20 mouse cellular contexts compared by ENCODE assay signal in genomic region chrX:164440703-164441102, GRCm38 (mm10). TPM values are rescaled to one million over a fixed set of nuclear protein-coding genes. Genes with fewer than 3 reads are reported as not detected.
DNase-seq lines count a peak whose midpoint lies in the region; ATAC-seq and TF ChIP-seq lines count a peak whose summit lies in the region.
"Had no signal": no experiment of that assay in that cellular context is flagged by ENCODE, and none has a peak within 500 bp of the region (broad histone marks: within the 10 kb centered on the region; RNA-seq: fewer than 3 reads in every experiment).

No protein-coding gene starts in this region.

- H3K27ac ChIP-seq in gastrocnemius, adult 2 months, result peak overlapping the region; percentile 89
- peak overlapping the region; percentile 85 for H3K27ac ChIP-seq in heart, embryonic 15.5 days
- H3K27ac ChIP-seq in kidney, embryonic 16.5 days (ENCODE audit: low read length), result no peak overlapping the region
- peak overlapping the region; percentile 84 for H3K27ac ChIP-seq in lung, embryonic 16.5 days (ENCODE audit: low read length)
- H3K27ac ChIP-seq: forebrain, embryonic 10.5 days; hindbrain, embryonic 15.5 days; limb, embryonic 15.5 days; liver, embryonic 14.5 days had no signal

- no peaks in the 10 kb centered on the region for H3K9me3 ChIP-seq in heart, embryonic 15.5 days (replicated peaks)
- no peaks in the 10 kb centered on the region for H3K9me3 ChIP-seq in kidney, embryonic 16.5 days (ENCODE audit: low read length)
- H3K9me3 ChIP-seq in lung, embryonic 16.5 days (ENCODE audit: control insufficient read depth, low read length), result no peaks in the 10 kb centered on the region
- H3K9me3 ChIP-seq: forebrain, embryonic 10.5 days; hindbrain, embryonic 15.5 days; limb, embryonic 15.5 days had no signal

- H3K36me3 ChIP-seq in heart, embryonic 15.5 days, result no peaks in the 10 kb centered on the region
- no peaks in the 10 kb centered on the region for H3K36me3 ChIP-seq in kidney, embryonic 16.5 days (ENCODE audit: insufficient read depth, low read length)
- no peaks in the 10 kb centered on the region for H3K36me3 ChIP-seq in lung, embryonic 16.5 days (ENCODE audit: control insufficient read depth, insufficient read depth, low read length)
- H3K36me3 ChIP-seq: forebrain, embryonic 10.5 days; hindbrain, embryonic 15.5 days; limb, embryonic 15.5 days had no signal

- H3K9ac ChIP-seq in heart, embryonic 15.5 days, result no peak overlapping the region
- H3K9ac ChIP-seq in kidney, embryonic 16.5 days (replicated peaks; ENCODE audit: low read length), result no peak overlapping the region
- H3K9ac ChIP-seq in lung, embryonic 16.5 days (ENCODE audit: low read length), result no peak overlapping the region
- H3K9ac ChIP-seq: forebrain, postnatal 0 days; hindbrain, embryonic 15.5 days; limb, embryonic 15.5 days; liver, embryonic 14.5 days had no signal

- DNase-seq in gastrocnemius, adult 2 months, result no peak
- no peak for DNase-seq in gastrocnemius, postnatal 10 days
- DNase-seq in heart, adult 8-10 months (ENCODE audit: low spot score), result no peak
- DNase-seq in kidney, adult 9 months, result peak; percentile 56
- DNase-seq in lung, postnatal 4 days, result no peak
- DNase-seq: cerebellum, postnatal 14 days; forebrain, postnatal 0 days; left cerebral cortex, postnatal 4 days; midbrain, embryonic 14.5 days had no signal

- H3K4me2 ChIP-seq in heart, embryonic 15.5 days, result peak overlapping the region; percentile 33; the same call in 1 of the 2 replicates
- H3K4me2 ChIP-seq in kidney, embryonic 16.5 days (replicated peaks; ENCODE audit: low read depth, low read length), result no peak overlapping the region
- no peak overlapping the region for H3K4me2 ChIP-seq in lung, embryonic 16.5 days (ENCODE audit: low read depth, low read length)
- H3K4me2 ChIP-seq: hindbrain, embryonic 15.5 days; limb, embryonic 15.5 days had no signal

- H3K4me3 ChIP-seq in gastrocnemius, adult 2 months, result peak overlapping the region; percentile 65
- H3K4me3 ChIP-seq in heart, embryonic 15.5 days, result no peak overlapping the region
- no peak overlapping the region for H3K4me3 ChIP-seq in kidney, embryonic 16.5 days (ENCODE audit: low read length)
- H3K4me3 ChIP-seq in lung, embryonic 16.5 days (ENCODE audit: low read length), result no peak overlapping the region
- H3K4me3 ChIP-seq: forebrain, embryonic 10.5 days; hindbrain, embryonic 15.5 days; limb, embryonic 15.5 days had no signal

- no peaks in the 10 kb centered on the region for H3K27me3 ChIP-seq in heart, embryonic 15.5 days
- H3K27me3 ChIP-seq in kidney, embryonic 16.5 days (ENCODE audit: insufficient read depth, low read length), result peaks cover 6% of the 10 kb centered on the region; the same call in 1 of the 2 replicates
- no peaks in the 10 kb centered on the region; the same call in 1 of the 2 replicates for H3K27me3 ChIP-seq in lung, embryonic 16.5 days (ENCODE audit: control insufficient read depth, insufficient read depth, low read depth, low read length)

- TF ChIP-seq CTCF in gastrocnemius, adult 2 months (IDR thresholded peaks at IDR 0.05), result no peak

- H3K4me1 ChIP-seq in heart, embryonic 15.5 days (replicated peaks), result no peaks in the 10 kb centered on the region; the same call in 1 of the 2 replicates
- H3K4me1 ChIP-seq in kidney, embryonic 16.5 days (ENCODE audit: insufficient read depth, low read length), result no peaks in the 10 kb centered on the region
- H3K4me1 ChIP-seq in lung, embryonic 16.5 days (replicated peaks; ENCODE audit: control insufficient read depth, insufficient read depth, low read length), result no peaks in the 10 kb centered on the region
- H3K4me1 ChIP-seq: forebrain, embryonic 10.5 days; hindbrain, embryonic 15.5 days; limb, embryonic 15.5 days had no signal

- no peak; the same call in 1 of the 2 replicates for ATAC-seq in heart, embryonic 15.5 days (replicated peaks; ENCODE audit: insufficient number of reproducible peaks, insufficient read depth, low FRiP score, low read depth)
- ATAC-seq in kidney, embryonic 16.5 days (ENCODE audit: low FRiP score, low TSS enrichment), result no peak
- no peak for ATAC-seq in lung, embryonic 16.5 days (ENCODE audit: low read depth)
- ATAC-seq: forebrain, postnatal 0 days had no signal

- intact Hi-C loops in gastrocnemius, adult 2 months (cut with DNase I), result loop anchor here (10.0 kb wide), 1 partner anchor 136 kb away; no protein-coding TSS in a partner anchor

- 55% methylated on average over 3 of the region's 3 CpGs for WGBS in heart, embryonic 15.5 days
- 75% methylated on average over 3 of the region's 3 CpGs for WGBS in kidney, embryonic 16.5 days
- 50% methylated on average over 3 of the region's 3 CpGs for WGBS in lung, embryonic 16.5 days

RNA-seq across cellular contexts. Expression of gene Asb11, which starts 3.9 kb away (rescaled TPM):
- total RNA-seq in gastrocnemius, adult 2 months (2021), result 100 to 1,000 TPM; 141 to 190 TPM
- total RNA-seq in gastrocnemius, postnatal 10 days (2021), result 10 to 100 TPM in 1 of 2 experiments, 1 to 10 TPM in 1; 9.3 to 17.8 TPM
- 48.1 and 63.3 TPM in 2 replicates for polyA plus RNA-seq in heart, embryonic 15.5 days (2015; fragmentation: Nextera tagmentation; extraction: Ambion mirVana)
- 100 to 1,000 TPM; 144 to 186 (median 154) TPM for total RNA-seq in heart, adult 8-10 months (2022)
- polyA plus RNA-seq in kidney, embryonic 16.5 days (2015; fragmentation: Nextera tagmentation; extraction: Ambion mirVana), result 0.14 and 0.26 TPM in 2 replicates
- 0.45 and 0.50 TPM in 2 replicates for polyA plus RNA-seq in lung, embryonic 16.5 days (2015; fragmentation: Nextera tagmentation; extraction: Ambion mirVana)
- total RNA-seq: forebrain, postnatal 0 days; hematopoietic stem cell, adult 5-6 weeks had no signal
- polyA plus RNA-seq: embryonic facial prominence, embryonic 11.5 days; forebrain, embryonic 10.5 days; hindbrain, embryonic 15.5 days; limb, embryonic 15.5 days; midbrain, embryonic 14.5 days; neural tube, embryonic 11.5 days; thymus, postnatal 0 days had no signal

RNA-seq across cellular contexts. Expression of gene Piga, which starts 21.1 kb away (rescaled TPM):
- 1 to 10 TPM; 1.6 to 2.1 TPM for total RNA-seq in gastrocnemius, adult 2 months (2021)
- total RNA-seq in gastrocnemius, postnatal 10 days (2021), result 1 to 10 TPM; 1.9 to 3.0 TPM
- 7.2 and 9.6 TPM in 2 replicates for polyA plus RNA-seq in heart, embryonic 15.5 days (2015; fragmentation: Nextera tagmentation; extraction: Ambion mirVana)
- 1 to 10 TPM; 1.4 to 2.4 (median 2.0) TPM for total RNA-seq in heart, adult 8-10 months (2022)
- 13.6 and 14.7 TPM in 2 replicates for polyA plus RNA-seq in kidney, embryonic 16.5 days (2015; fragmentation: Nextera tagmentation; extraction: Ambion mirVana)
- 20.3 and 22.0 TPM in 2 replicates for polyA plus RNA-seq in lung, embryonic 16.5 days (2015; fragmentation: Nextera tagmentation; extraction: Ambion mirVana)

Comparison
In these comparisons a context has a peak if more than half of its experiments do, and no peak if none do; other contexts are left out.
1. RNA of gene Asb11, which starts 3.9 kb away (total RNA-seq): 141 to 190 TPM in gastrocnemius, adult 2 months and 144 to 186 TPM in heart, adult 8-10 months; 9.3 to 17.8 TPM in gastrocnemius, postnatal 10 days; every median in the first group is over 4 times any median in the second.